Mouse (Mus musculus) midbrain, embryonic 14.5 days (tissue): ENCODE measurements around the gene 1110051M20Rik. TPM values are rescaled to one million over a fixed set of nuclear protein-coding genes. Genes with fewer than 3 reads are reported as not detected.

Source experiments
- ATAC-seq: fragments of 200-750 bp; cut with Nextera tagmentation; 2 replicates; pipeline ENCODE4 v1.8.0; 2017; ENCODE audit warnings: moderate number of reproducible peaks, moderate library complexity; ENCODE audit not compliant: low FRiP score, low TSS enrichment
- DNase-seq: peaks from one replicate; pipeline ENCODE4 v3.0.0-alpha.2; 2015
- H3K27ac ChIP-seq: fragments of 300-500 bp; sonication (generic); replicated peaks from 2 replicates; pipeline ENCODE4 v1.5.1; 2014; ENCODE audit warnings: mild to moderate bottlenecking, low read depth, low read length, moderate library complexity
- H3K27me3 ChIP-seq: fragments of 300-500 bp; sonication (generic); 2 replicates; pipeline ENCODE4 v1.6.1; 2014; ENCODE audit warnings: low read length, control low read depth, mixed read lengths; ENCODE audit not compliant: control insufficient read depth, insufficient read depth
- H3K36me3 ChIP-seq: fragments of 300-500 bp; sonication (generic); 2 replicates; pipeline ENCODE4 v1.6.1; 2014; ENCODE audit warnings: low read length, control low read depth; ENCODE audit not compliant: control insufficient read depth, insufficient read depth
- H3K4me1 ChIP-seq: fragments of 300-500 bp; sonication (generic); 2 replicates; pipeline ENCODE4 v1.6.1; 2014; ENCODE audit warnings: mild to moderate bottlenecking, antibody characterized with exemption, low read length, control low read depth; ENCODE audit not compliant: control insufficient read depth, insufficient read depth
- H3K4me2 ChIP-seq: fragments of 300-500 bp; sonication (generic); 2 replicates; pipeline ENCODE4 v1.6.1; 2014; ENCODE audit warnings: mild to moderate bottlenecking, low read length, moderate library complexity
- H3K4me3 ChIP-seq: fragments of 300-500 bp; sonication (generic); replicated peaks from 2 replicates; pipeline ENCODE4 v1.5.1; 2014; ENCODE audit warnings: low read depth, low read length
- H3K9ac ChIP-seq: fragments of 300-500 bp; sonication (generic); replicated peaks from 2 replicates; pipeline ENCODE4 v1.6.1; 2014; ENCODE audit warnings: mild to moderate bottlenecking, low read length, moderate library complexity
- H3K9me3 ChIP-seq: fragments of 300-500 bp; sonication (generic); 2 replicates; pipeline ENCODE4 v1.6.1; 2016; ENCODE audit warnings: low read length, control low read depth, mixed read lengths; ENCODE audit not compliant: control insufficient read depth
- WGBS: fragments of 180-500 bp; shearing (Covaris S2); extraction: QIAGEN DNeasy Blood & Tissue Kit; methylation state at CpG from one replicate; pipeline ENCODE4 v1.1.7; 2014; 5-methylcytosine and 5-hydroxymethylcytosine counted together
- polyA plus RNA-seq: library from polyadenylated mRNA; unstranded; fragments of >200 nt; fragmentation: Nextera tagmentation; extraction: Ambion mirVana; gene quantifications from 2 replicates; pipeline ENCODE4 v1.2.1, GENCODE M21; 2014

The 1110051M20Rik gene
- polyA plus RNA-seq, 1 experiment from 2014 or later, result 175 TPM

DNA sequence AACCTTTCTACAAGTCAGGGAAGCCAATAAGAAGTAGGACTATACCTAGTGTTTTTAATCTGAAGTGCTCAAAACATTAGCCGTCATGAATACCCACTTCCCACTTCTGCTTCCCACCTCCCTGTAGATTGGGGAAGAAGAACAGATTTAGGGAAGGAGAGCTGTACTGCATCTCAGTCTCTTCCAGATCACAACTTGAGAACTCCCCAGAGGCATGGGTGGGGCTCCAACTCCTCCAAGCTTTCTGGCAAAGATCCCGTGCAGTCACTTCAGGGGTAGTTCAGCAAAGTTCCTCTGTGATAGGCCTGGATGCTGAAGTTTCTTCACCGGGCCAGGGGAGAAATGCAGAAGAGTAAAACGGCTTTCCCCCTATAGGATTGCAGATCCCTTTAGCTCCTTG lies 109.4 kb downstream of the 1110051M20Rik start:
- DNase-seq, result no peak
- no peak for ATAC-seq
- no peaks in the 10 kb centered on the region for H3K9me3 ChIP-seq
- no peak overlapping the region for H3K27ac ChIP-seq
- no peaks in the 10 kb centered on the region for H3K4me1 ChIP-seq
- no peak overlapping the region for H3K4me3 ChIP-seq
- no peak overlapping the region for H3K4me2 ChIP-seq
- 84% methylated on average over 4 of the region's 4 CpGs for WGBS
- H3K27me3 ChIP-seq, result no peaks in the 10 kb centered on the region
- no peaks in the 10 kb centered on the region for H3K36me3 ChIP-seq
- no peak overlapping the region for H3K9ac ChIP-seq

DNA sequence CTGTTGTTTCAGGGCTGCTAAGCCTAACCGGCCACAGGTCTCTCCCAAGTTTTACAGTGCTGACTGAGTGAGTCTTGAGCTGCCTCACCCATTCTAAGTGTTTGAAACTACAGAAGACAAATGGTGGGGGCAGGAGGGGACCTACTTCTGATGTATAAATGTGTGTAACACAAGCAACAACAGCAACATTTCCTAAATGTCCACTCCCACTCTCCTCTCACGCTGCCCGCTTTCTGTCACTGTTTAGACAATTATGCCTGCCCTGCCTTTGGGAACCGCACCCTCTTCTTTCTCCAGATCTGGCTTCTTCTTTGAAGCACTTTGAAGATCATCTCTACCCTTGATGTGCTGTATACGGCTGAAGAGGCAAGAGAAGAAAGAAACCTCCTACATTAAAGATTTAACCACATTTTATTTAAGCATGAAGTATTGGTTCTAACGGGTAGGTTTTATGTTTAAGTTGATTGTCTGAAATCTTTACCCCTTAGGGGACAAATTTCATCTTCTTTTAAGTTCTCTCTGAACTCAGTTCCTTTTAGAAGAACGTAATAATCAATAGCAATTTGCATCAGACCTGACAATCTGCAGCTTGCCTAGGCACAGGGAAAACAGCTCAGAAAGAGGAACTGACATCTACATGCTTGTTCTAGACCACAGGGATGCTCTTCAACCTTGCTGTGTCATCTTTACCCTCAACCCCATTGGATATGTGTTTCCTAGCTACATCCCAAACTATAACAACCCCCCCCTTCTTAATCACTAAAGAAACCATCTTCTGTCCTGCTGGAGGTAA lies 113.3 kb downstream of the 1110051M20Rik start:
- Histone ChIP-seq H3K36me3 (no peaks in the 10 kb centered on the region), H3K27me3 (no peaks in the 10 kb centered on the region), H3K27ac (no peak overlapping the region), H3K4me2 (no peak overlapping the region), H3K9ac (no peak overlapping the region), H3K4me3 (no peak overlapping the region), H3K9me3 (no peaks in the 10 kb centered on the region), H3K4me1 (peaks cover 14% of the 10 kb centered on the region; the same call in 1 of the 2 replicates)
- 69% methylated on average over 7 of the region's 7 CpGs for WGBS
- ATAC-seq, result no peak
- DNase-seq, result no peak

GRCm38 (mm10) chr2:91329996-91330738 lies 114.3 kb downstream of the 1110051M20Rik start:
- no peak overlapping the region; the same call in 1 of the 2 replicates for H3K27ac ChIP-seq
- H3K36me3 ChIP-seq, result no peaks in the 10 kb centered on the region
- DNase-seq (peak; percentile 35), ATAC-seq (no peak)
- H3K4me1 ChIP-seq, result peaks cover 14% of the 10 kb centered on the region; the same call in 1 of the 2 replicates
- H3K4me2 ChIP-seq, result no peak overlapping the region; the same call in 1 of the 2 replicates
- 72% methylated on average over 8 of the region's 8 CpGs for whole genome bisulfite sequencing
- H3K9me3 ChIP-seq, result no peaks in the 10 kb centered on the region
- H3K4me3 ChIP-seq, result no peak overlapping the region
- no peaks in the 10 kb centered on the region for H3K27me3 ChIP-seq
- no peak overlapping the region for H3K9ac ChIP-seq

DNA sequence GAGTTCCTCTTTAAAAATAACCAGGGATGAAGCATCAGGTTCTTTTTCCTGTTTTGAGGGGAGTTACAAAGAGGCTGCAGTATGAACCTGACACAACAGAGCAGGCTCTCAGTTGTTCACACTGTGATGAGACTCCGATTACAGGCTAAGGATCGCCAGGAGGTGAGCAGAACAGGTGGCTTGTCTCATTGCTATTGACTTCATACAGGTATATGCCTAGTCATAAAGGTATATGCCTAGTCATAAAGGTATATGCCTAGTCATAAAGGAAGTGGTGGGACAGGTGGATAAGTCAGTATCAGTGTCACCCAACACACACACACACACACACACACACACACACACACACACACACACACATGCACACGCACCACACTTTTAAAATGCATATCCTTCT lies 115.8 kb downstream of the 1110051M20Rik start:
- H3K36me3 ChIP-seq, result no peaks in the 10 kb centered on the region
- H3K27ac ChIP-seq, result peak overlapping the region; percentile 68
- H3K4me2 ChIP-seq, result no peak overlapping the region
- WGBS, result 82% methylated on average over 3 of the region's 3 CpGs
- ATAC-seq (no peak), DNase-seq (no peak)
- H3K4me1 ChIP-seq, result peaks cover 23% of the 10 kb centered on the region
- no peak overlapping the region for H3K9ac ChIP-seq
- H3K9me3 ChIP-seq, result no peaks in the 10 kb centered on the region
- H3K4me3 ChIP-seq, result no peak overlapping the region
- no peaks in the 10 kb centered on the region for H3K27me3 ChIP-seq

GRCm38 (mm10) chr2:91327968-91328728 lies 116.4 kb downstream of the 1110051M20Rik start:
- Histone ChIP-seq H3K4me3 (no peak overlapping the region), H3K27ac (peak overlapping the region; percentile 68), H3K27me3 (no peaks in the 10 kb centered on the region), H3K4me1 (peaks cover 23% of the 10 kb centered on the region), H3K9ac (no peak overlapping the region), H3K4me2 (no peak overlapping the region; the same call in 1 of the 2 replicates), H3K36me3 (no peaks in the 10 kb centered on the region), H3K9me3 (no peaks in the 10 kb centered on the region)
- WGBS, result 18% methylated on average over 12 of the region's 12 CpGs
- ATAC-seq (peak; percentile 61), DNase-seq (peak; percentile 63)

DNA sequence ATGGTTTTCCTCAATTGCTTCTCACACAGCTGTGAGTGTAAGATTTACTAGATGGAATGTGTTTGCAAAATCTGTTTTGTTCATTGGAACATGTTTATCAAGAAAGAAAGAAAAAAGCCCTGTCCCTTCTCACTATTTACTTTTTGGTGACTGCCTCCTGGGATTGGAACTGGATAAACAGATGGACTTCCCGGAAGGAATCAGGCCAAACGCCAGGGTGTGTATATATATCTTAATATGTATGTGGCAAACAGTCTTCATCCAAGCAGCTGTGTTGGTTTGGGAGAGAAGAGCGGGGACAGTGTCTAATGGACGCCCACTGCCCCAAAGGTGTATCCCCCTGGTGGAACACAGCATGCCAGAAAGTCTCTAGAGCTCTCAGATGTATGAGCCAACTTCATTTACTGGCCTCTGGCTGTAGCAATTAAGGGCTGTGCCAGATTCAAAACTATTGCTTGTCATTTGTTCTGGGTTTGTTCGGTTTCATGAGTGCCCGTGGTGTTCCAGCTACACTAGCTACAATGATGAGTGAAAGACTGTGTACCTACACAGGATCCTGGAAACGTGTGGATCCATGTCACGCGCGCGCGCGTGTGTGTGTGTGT lies 117.7 kb downstream of the 1110051M20Rik start:
- no peak overlapping the region for H3K4me3 ChIP-seq
- H3K9me3 ChIP-seq, result no peaks in the 10 kb centered on the region
- peaks cover 23% of the 10 kb centered on the region for H3K4me1 ChIP-seq
- WGBS, result 84% methylated on average over 13 of the region's 13 CpGs
- no peak overlapping the region for H3K27ac ChIP-seq
- H3K36me3 ChIP-seq, result no peaks in the 10 kb centered on the region
- ATAC-seq, result no peak
- no peak overlapping the region for H3K4me2 ChIP-seq
- DNase-seq, result no peak
- no peaks in the 10 kb centered on the region for H3K27me3 ChIP-seq
- no peak overlapping the region for H3K9ac ChIP-seq

DNA sequence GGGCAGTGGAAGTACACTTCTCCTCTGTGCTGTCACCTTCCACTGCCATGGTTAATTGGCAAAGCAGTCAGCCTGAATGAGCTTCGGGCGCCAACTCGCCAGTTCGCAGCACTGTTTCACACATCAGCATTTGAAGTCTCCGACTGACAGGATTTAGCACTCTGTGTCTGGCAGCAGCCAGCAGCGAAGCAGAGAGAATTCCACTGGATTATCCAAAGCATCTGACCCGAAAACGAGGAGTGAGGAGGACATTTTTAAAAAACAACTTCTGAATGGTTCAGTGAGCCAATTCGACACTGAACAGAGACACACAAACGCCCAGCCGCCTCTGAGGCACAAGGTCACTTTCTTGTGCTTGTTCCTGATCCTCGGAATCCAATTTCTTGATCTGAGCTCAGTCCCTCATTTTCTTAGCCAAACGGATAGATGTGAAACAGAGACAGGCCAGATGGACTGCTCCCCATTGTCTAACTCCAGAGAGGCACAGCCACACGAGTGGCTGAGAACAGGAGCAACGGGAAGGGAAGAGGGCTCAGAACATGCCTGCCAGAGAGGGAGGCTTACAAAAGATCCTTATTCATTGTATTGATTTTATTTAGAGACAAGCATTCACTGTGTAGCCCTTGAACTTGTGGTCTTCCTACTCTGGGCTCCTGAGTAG lies 119.6 kb downstream of the 1110051M20Rik start:
- Histone ChIP-seq H3K9me3 (no peaks in the 10 kb centered on the region), H3K27ac (peak overlapping the region; percentile 75), H3K4me1 (peaks cover 23% of the 10 kb centered on the region), H3K4me3 (no peak overlapping the region), H3K9ac (0 out of 2 replicates have a peak overlapping the region, but pooled peaks have one; percentile 14), H3K4me2 (peak overlapping the region; percentile 31), H3K27me3 (no peaks in the 10 kb centered on the region), H3K36me3 (no peaks in the 10 kb centered on the region)
- 10% methylated on average over 15 of the region's 15 CpGs for WGBS
- peak; percentile 48; the same call in 1 of the 2 replicates for ATAC-seq
- DNase-seq, result peak; percentile 68

DNA sequence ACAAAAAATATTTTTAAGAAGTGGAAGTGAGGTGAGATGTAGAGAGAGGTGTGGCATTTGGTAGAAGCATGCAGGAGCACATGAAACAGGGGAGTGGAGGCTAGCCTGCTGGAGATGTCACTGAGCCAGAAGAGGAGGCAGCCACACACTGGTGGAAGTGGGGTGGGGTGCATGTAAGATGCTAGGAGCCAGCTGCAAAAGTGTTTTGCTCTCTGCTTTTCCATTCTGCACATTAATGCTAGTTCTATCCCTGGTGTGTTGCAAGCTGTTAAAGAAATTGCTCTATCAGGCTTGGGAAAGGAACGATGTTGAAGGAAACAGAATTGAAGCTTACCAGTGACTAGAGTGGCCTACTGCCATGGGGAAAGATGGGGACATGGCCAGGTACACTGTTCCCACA lies 120.2 kb downstream of the 1110051M20Rik start:
- Histone ChIP-seq H3K36me3 (no peaks in the 10 kb centered on the region), H3K9me3 (no peaks in the 10 kb centered on the region), H3K4me3 (no peak overlapping the region), H3K4me2 (no peak overlapping the region), H3K27ac (peak overlapping the region; percentile 75), H3K27me3 (no peaks in the 10 kb centered on the region), H3K9ac (0 out of 2 replicates have a peak overlapping the region, but pooled peaks have one; percentile 14), H3K4me1 (peaks cover 23% of the 10 kb centered on the region)
- WGBS, result 52% methylated on average over 1 of the region's 1 CpGs
- DNase-seq (no peak), ATAC-seq (no peak)
